Mouse (Mus musculus) brain, embryonic 14.5 days (tissue): Measurements from ENCODE around the gene Pfkp.

Source experiments
- CTCF ChIP-seq: fragments of 200-500 bp; IDR thresholded peaks from 2 replicates; pipeline ENCODE4 v1.5.1; 2012; ENCODE audit warnings: inconsistent platforms, mild to moderate bottlenecking, moderate library complexity, borderline replicate concordance; ENCODE audit not compliant: insufficient read depth, insufficient read length; ENCODE audit errors: extremely low read depth
- POLR2A ChIP-seq: fragments of 200-500 bp; IDR thresholded peaks from 2 replicates; pipeline ENCODE4 v1.6.1; 2012; ENCODE audit warnings: mild to moderate bottlenecking, inconsistent platforms, borderline replicate concordance; ENCODE audit not compliant: poor library complexity, insufficient read depth, insufficient read length, severe bottlenecking; ENCODE audit errors: extremely low read depth

DNA sequence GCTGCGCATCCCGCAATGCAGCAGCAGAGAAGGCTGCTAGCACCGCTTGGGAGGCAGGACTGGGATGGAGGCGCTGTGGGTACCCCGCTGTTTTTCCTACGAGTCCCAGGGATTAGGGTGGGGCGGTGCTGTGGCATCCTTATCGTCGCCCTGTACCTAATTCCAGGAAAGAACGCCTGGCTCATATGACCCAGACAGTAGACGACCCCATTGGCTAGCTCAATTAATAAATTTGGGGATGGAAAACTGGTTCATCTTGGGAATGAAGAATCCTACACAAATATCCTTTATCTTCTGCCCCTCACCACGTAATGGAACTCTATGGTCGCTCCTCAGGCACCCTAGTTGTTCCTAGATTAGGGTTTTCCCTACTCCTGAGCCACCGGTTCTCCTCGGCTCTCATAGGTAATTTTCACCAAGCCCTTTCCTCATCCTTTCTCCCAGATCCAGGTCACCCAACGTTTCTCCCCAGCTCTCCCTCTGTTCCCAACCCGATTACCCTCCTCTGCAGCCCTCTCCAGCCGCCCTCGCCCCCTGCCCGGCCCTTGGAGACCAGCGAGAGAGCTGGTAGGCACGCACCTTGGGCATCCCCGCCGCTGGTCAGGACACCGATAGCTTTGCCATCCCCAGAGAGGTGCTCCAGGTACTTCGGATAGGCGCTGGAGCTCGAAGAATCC lies 447 bp downstream of the Pfkp start:
- TF ChIP-seq POLR2A (no peak), CTCF (no peak)
